Mouse (Mus musculus) olfactory bulb, adult 2 months (tissue): ENCODE results near the gene Arfgef2.

ENCODE experiments used
- CTCF ChIP-seq: fragments of 200-500 bp; IDR thresholded peaks from 2 replicates; pipeline ENCODE4 v1.5.1; 2012; ENCODE audit warnings: low read depth, mild to moderate bottlenecking, low read length, moderate library complexity; ENCODE audit not compliant: insufficient read depth
- POLR2A ChIP-seq: fragments of 200-500 bp; IDR thresholded peaks from 2 replicates; pipeline ENCODE4 v1.6.1; 2012; ENCODE audit warnings: mild to moderate bottlenecking, low read depth, low read length, moderate library complexity; ENCODE audit not compliant: insufficient read depth

- TF ChIP-seq POLR2A (no peak), CTCF (no peak)
Observed at GRCm38 (mm10) chr2:166933943-166934342, 128.6 kb downstream of the Arfgef2 start.
